Mouse (Mus musculus) spleen, adult 2 months (tissue): ENCODE results near the gene Abcd3.
"Not testable (repeated sequence)": the region's sequence is repeated elsewhere in the genome, so short reads cannot be mapped to it uniquely, and the experiment has no call there.

Experiments used
- CTCF ChIP-seq: fragments of 200-500 bp; IDR thresholded peaks from 2 replicates; pipeline ENCODE4 v1.5.1; 2011; ENCODE audit warnings: mild to moderate bottlenecking, inconsistent platforms; ENCODE audit not compliant: insufficient read depth, insufficient read length, insufficient replicate concordance; ENCODE audit errors: extremely low read depth
- POLR2A ChIP-seq: fragments of 200-500 bp; IDR thresholded peaks from 2 replicates; pipeline ENCODE4 v1.6.1; 2011; ENCODE audit warnings: low read depth, low read length, inconsistent platforms

GRCm38 (mm10) chr3:121741186-121741848 is 73.8 kb downstream of the Abcd3 start:
- not testable (repeated sequence) for TF ChIP-seq CTCF, POLR2A
